Mouse (Mus musculus): ENCODE results near the gene Ahsg. TPM values are rescaled to one million over a fixed set of nuclear protein-coding genes. Genes with fewer than 3 reads are reported as not detected.

Gene Ahsg
- total and polyA plus RNA-seq, 3 experiments = 0.43 TPM; not detected in 2

DNA sequence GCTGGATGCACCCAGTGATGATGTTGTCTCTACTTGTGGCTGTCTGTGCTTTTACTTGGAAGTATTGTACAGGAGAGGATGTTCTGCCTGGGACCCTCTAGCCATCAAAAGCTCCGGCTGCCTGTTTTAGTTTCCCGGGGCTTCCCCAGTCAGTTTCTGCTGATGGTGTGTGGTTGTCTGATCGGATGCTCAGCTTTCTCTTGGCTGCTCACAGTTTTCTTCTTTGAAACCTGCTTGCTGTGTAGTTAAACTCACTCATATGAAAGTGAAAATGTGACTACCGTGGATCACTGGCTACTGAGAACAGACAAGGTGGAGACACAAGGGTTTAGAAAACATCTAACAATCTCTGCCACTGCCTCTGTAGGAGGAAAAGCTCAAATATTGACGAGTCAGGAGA is 7.6 kb upstream of the Ahsg start:
- peak; percentile 56 for DNase-seq (ENCODE audit: extremely low read depth)
- no peaks in the 10 kb centered on the region for H3K27me3 ChIP-seq (replicated peaks)
- peaks cover 0 to 4% of the 10 kb centered on the region in 2 experiments for H3K36me3 ChIP-seq (replicated peaks in 1 of 2; ENCODE audit: control insufficient read depth in 1 of 2, insufficient read depth in 1 of 2, low read length in 1 of 2)
- in situ Hi-C loops (cut with MboI; ENCODE audit: low pct_ligation_motif_present, low pct_unique_long_range_greater_than_20kb, low sequenced_read_pairs) (loop anchor here (25.0 kb wide), 1 partner anchor 554 kb away; the partner anchor contains the start of gene Rtp1), dilution Hi-C loops (cut with MboI; ENCODE audit: extremely low pct_ligation_motif_present, extremely low pct_unique_long_range_greater_than_20kb, low sequenced_read_pairs) (no loop called here)
- no peak overlapping the region; the same call in 1 of the 2 replicates for H3K9ac ChIP-seq (ENCODE audit: insufficient read depth, low read depth)
- no peak overlapping the region for H3K4me3 ChIP-seq (replicated peaks in 1 of 3; ENCODE audit: low read depth in 2 of 3, low read length in 2 of 3, poor library complexity in 1 of 3)
- H3K79me2 ChIP-seq (replicated peaks; ENCODE audit: control insufficient read depth, extremely low read depth, insufficient read depth, poor library complexity, severe bottlenecking) = no peaks in the 10 kb centered on the region
- peak overlapping the region; percentile 95 for H3K4me2 ChIP-seq (ENCODE audit: insufficient read depth, low read depth, poor library complexity, severe bottlenecking)
- no peak for TF ChIP-seq ZKSCAN1 (IDR thresholded peaks at IDR 0.05; ENCODE audit: borderline replicate concordance, low read depth, low read length)
- TF ChIP-seq JUN (IDR thresholded peaks at IDR 0.05; ENCODE audit: insufficient read depth, low read depth, low read length) = no peak
- no peak for TF ChIP-seq RCOR1 (conservative IDR thresholded peaks at IDR 0.05; ENCODE audit: low read depth, low read length)
- TF ChIP-seq ZMIZ1 (IDR thresholded peaks at IDR 0.05; ENCODE audit: low read depth, low read length) = no peak
- 0 out of 2 replicates have a peak, but pooled peaks have one; percentile 69 for TF ChIP-seq MAFK (IDR thresholded peaks at IDR 0.05; ENCODE audit: insufficient replicate concordance, low read length)
- no peak for TF ChIP-seq GABPA (IDR thresholded peaks at IDR 0.05; ENCODE audit: insufficient replicate concordance, low read depth, low read length)
- TF ChIP-seq MEF2A (IDR thresholded peaks at IDR 0.05; ENCODE audit: borderline replicate concordance, low read depth, low read length) = peak; percentile 14; the same call in 1 of the 2 replicates
- peak; percentile 40; the same call in 1 of the 2 replicates for TF ChIP-seq BHLHE40 (IDR thresholded peaks at IDR 0.05; ENCODE audit: low read depth, low read length)
- TF ChIP-seq PAX5 (IDR thresholded peaks at IDR 0.05; ENCODE audit: low read length) = no peak
- peak; percentile 67; the same call in 1 of the 2 replicates for TF ChIP-seq IRF4 (IDR thresholded peaks at IDR 0.05; ENCODE audit: low read depth, low read length)
- no peaks in the 10 kb centered on the region for H3K9me3 ChIP-seq (replicated peaks; ENCODE audit: low read length)
- H3K4me1 ChIP-seq (ENCODE audit: control insufficient read depth in 1 of 2, insufficient read depth in 2 of 2) = peaks cover 4 to 33% of the 10 kb centered on the region in 2 experiments; a peak in 2 of 4 replicates
- H3K27ac ChIP-seq (ENCODE audit: insufficient read depth, low read depth) = no peak overlapping the region

DNA sequence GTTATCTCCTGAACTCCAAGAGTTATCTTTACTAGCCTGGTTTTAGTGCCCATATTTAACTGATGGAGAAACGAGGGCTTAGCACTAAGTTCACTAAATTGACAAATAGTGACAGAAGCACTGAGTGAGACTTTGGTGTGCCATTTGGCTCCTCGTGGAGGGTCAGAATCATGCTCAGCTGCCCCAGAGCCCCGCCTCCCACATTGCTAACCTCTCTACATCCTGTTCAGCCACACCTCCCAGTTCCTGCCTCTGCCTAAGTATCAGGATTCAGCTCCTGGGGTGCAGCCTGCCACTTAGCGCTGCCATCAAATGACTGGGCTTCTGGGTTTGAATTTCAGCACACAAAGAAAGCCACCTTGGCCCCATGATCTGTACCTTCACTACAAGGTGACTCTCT is 5.7 kb upstream of the Ahsg start:
- Histone ChIP-seq H3K27me3 (replicated peaks) (no peaks in the 10 kb centered on the region), H3K4me2 (ENCODE audit: insufficient read depth, low read depth, poor library complexity, severe bottlenecking) (no peak overlapping the region), H3K4me3 (replicated peaks in 1 of 3; ENCODE audit: low read depth in 2 of 3, low read length in 2 of 3, poor library complexity in 1 of 3) (no peak overlapping the region), H3K36me3 (replicated peaks in 1 of 2; ENCODE audit: control insufficient read depth in 1 of 2, insufficient read depth in 1 of 2, low read length in 1 of 2) (peaks cover 0 to 3% of the 10 kb centered on the region in 2 experiments), H3K27ac (ENCODE audit: insufficient read depth, low read depth) (no peak overlapping the region), H3K9ac (ENCODE audit: insufficient read depth, low read depth) (no peak overlapping the region), H3K4me1 (ENCODE audit: control insufficient read depth in 1 of 2, insufficient read depth in 2 of 2) (peaks cover 2 to 27% of the 10 kb centered on the region in 2 experiments; a peak in 2 of 4 replicates), H3K9me3 (replicated peaks; ENCODE audit: low read length) (no peaks in the 10 kb centered on the region), H3K79me2 (replicated peaks; ENCODE audit: control insufficient read depth, extremely low read depth, insufficient read depth, poor library complexity, severe bottlenecking) (no peaks in the 10 kb centered on the region)
- in situ Hi-C loops (cut with MboI; ENCODE audit: low pct_ligation_motif_present, low pct_unique_long_range_greater_than_20kb, low sequenced_read_pairs) = loop anchor here (5.0 to 25.0 kb wide), 2 partner anchors 167 to 552 kb away; partner anchors contain the start of gene Rtp1
- TF ChIP-seq TBP (conservative IDR thresholded peaks at IDR 0.05; ENCODE audit: low read depth, low read length) (no peak), JUN (IDR thresholded peaks at IDR 0.05; ENCODE audit: insufficient read depth, low read depth, low read length) (no peak), NELFE (IDR thresholded peaks at IDR 0.05; ENCODE audit: low read depth, low read length) (no peak), JUND (conservative IDR thresholded peaks at IDR 0.05; ENCODE audit: low read depth, low read length) (no peak), BHLHE40 (IDR thresholded peaks at IDR 0.05; ENCODE audit: low read depth, low read length) (no peak), CHD2 (IDR thresholded peaks at IDR 0.05; ENCODE audit: low read length) (no peak), ZC3H11A (IDR thresholded peaks at IDR 0.05; ENCODE audit: low read depth, low read length) (no peak), ZMIZ1 (IDR thresholded peaks at IDR 0.05; ENCODE audit: low read depth, low read length) (no peak), MXI1 (IDR thresholded peaks at IDR 0.05; ENCODE audit: low read depth, low read length) (no peak), MAFK (IDR thresholded peaks at IDR 0.05; ENCODE audit: insufficient replicate concordance, low read length) (no peak), IRF4 (IDR thresholded peaks at IDR 0.05; ENCODE audit: low read depth, low read length) (no peak), RCOR1 (conservative IDR thresholded peaks at IDR 0.05; ENCODE audit: low read depth, low read length) (no peak), ZNF384 (IDR thresholded peaks at IDR 0.05; ENCODE audit: low read depth, low read length) (no peak), POLR2AphosphoS2 (IDR thresholded peaks at IDR 0.05; ENCODE audit: low read depth, low read length) (no peak)
- dilution Hi-C loops (cut with MboI; ENCODE audit: extremely low pct_ligation_motif_present, extremely low pct_unique_long_range_greater_than_20kb, low sequenced_read_pairs) = no loop called here
- no peak for DNase-seq (ENCODE audit: extremely low read depth)

Data from CH12.LX (cell line).